Mouse (Mus musculus): ENCODE data around the gene Tomm22. TPM values are rescaled to one million over a fixed set of nuclear protein-coding genes. Genes with fewer than 3 reads are reported as not detected.

Tomm22 gene
- polyA plus RNA-seq, 1 experiment from 2014 or later = 207 TPM

- no peak overlapping the region for H3K27ac ChIP-seq (ENCODE audit: low read depth, low read length)
- no peak overlapping the region for H3K4me3 ChIP-seq (ENCODE audit: low read depth, low read length)
- H3K4me2 ChIP-seq (replicated peaks; ENCODE audit: low read depth) = no peak overlapping the region
- TF ChIP-seq CTCF (IDR thresholded peaks at IDR 0.05; ENCODE audit: low read depth) = peak; percentile 63
- WGBS = 73% methylated on average over 4 of the region's 4 CpGs
- no peaks in the 10 kb centered on the region for H3K27me3 ChIP-seq (replicated peaks; ENCODE audit: control insufficient read depth, insufficient read depth, low read length)
- H3K9ac ChIP-seq (ENCODE audit: low read depth, low read length) = no peak overlapping the region
- no peaks in the 10 kb centered on the region for H3K4me1 ChIP-seq (replicated peaks; ENCODE audit: control insufficient read depth, insufficient read depth, low read length)
- H3K36me3 ChIP-seq (ENCODE audit: control insufficient read depth, insufficient read depth) = no peaks in the 10 kb centered on the region
- no peak for ATAC-seq
- no peaks in the 10 kb centered on the region for H3K9me3 ChIP-seq (ENCODE audit: control insufficient read depth)
Observed at GRCm38 (mm10) chr15:79651481-79651880, 19.2 kb upstream of the Tomm22 start.

GRCm38 (mm10) chr15:79656451-79656850 is 14.2 kb upstream of the Tomm22 start:
- no peaks in the 10 kb centered on the region for H3K27me3 ChIP-seq (replicated peaks; ENCODE audit: control insufficient read depth, insufficient read depth, low read length)
- H3K9me3 ChIP-seq (ENCODE audit: control insufficient read depth) = no peaks in the 10 kb centered on the region
- no peaks in the 10 kb centered on the region for H3K4me1 ChIP-seq (replicated peaks; ENCODE audit: control insufficient read depth, insufficient read depth, low read length)
- no peaks in the 10 kb centered on the region for H3K36me3 ChIP-seq (ENCODE audit: control insufficient read depth, insufficient read depth)
- no peak overlapping the region for H3K9ac ChIP-seq (ENCODE audit: low read depth, low read length)
- ATAC-seq = no peak
- no peak overlapping the region for H3K4me3 ChIP-seq (ENCODE audit: low read depth, low read length)
- no peak for TF ChIP-seq CTCF (IDR thresholded peaks at IDR 0.05; ENCODE audit: low read depth)
- no peak overlapping the region for H3K27ac ChIP-seq (ENCODE audit: low read depth, low read length)
- WGBS = 83% methylated on average over 14 of the region's 14 CpGs
- H3K4me2 ChIP-seq (replicated peaks; ENCODE audit: low read depth) = no peak overlapping the region

GRCm38 (mm10) chr15:79657837-79658530 is 12.7 kb upstream of the Tomm22 start:
- Histone ChIP-seq H3K27me3 (replicated peaks; ENCODE audit: control insufficient read depth, insufficient read depth, low read length) (no peaks in the 10 kb centered on the region), H3K4me2 (replicated peaks; ENCODE audit: low read depth) (peak overlapping the region; percentile 97), H3K36me3 (ENCODE audit: control insufficient read depth, insufficient read depth) (peaks cover 8% of the 10 kb centered on the region; the same call in 1 of the 2 replicates), H3K9ac (ENCODE audit: low read depth, low read length) (peak overlapping the region; percentile 80), H3K27ac (ENCODE audit: low read depth, low read length) (peak overlapping the region; percentile 87), H3K9me3 (ENCODE audit: control insufficient read depth) (no peaks in the 10 kb centered on the region), H3K4me1 (replicated peaks; ENCODE audit: control insufficient read depth, insufficient read depth, low read length) (no peaks in the 10 kb centered on the region), H3K4me3 (ENCODE audit: low read depth, low read length) (peak overlapping the region; percentile 71)
- 2% methylated on average over 16 of the region's 16 CpGs for WGBS
- peak; percentile 72 for TF ChIP-seq CTCF (IDR thresholded peaks at IDR 0.05; ENCODE audit: low read depth)
- peak; percentile 1; the same call in 1 of the 2 replicates for ATAC-seq

GRCm38 (mm10) chr15:79658531-79659375 is 11.9 kb upstream of the Tomm22 start, which contains the start of the genes Fam227a and Cby1:
Gene Fam227a, minus strand, starts transcription at chr15:79658956.
Gene Cby1, plus strand, starts transcription at chr15:79659199.
- TF ChIP-seq CTCF (IDR thresholded peaks at IDR 0.05; ENCODE audit: low read depth) = no peak
- peaks cover 8% of the 10 kb centered on the region; the same call in 1 of the 2 replicates for H3K36me3 ChIP-seq (ENCODE audit: control insufficient read depth, insufficient read depth)
- no peaks in the 10 kb centered on the region for H3K9me3 ChIP-seq (ENCODE audit: control insufficient read depth)
- ATAC-seq = peak; percentile 89
- under 1% methylated on average over 55 of the region's 55 CpGs for WGBS
- H3K4me1 ChIP-seq (replicated peaks; ENCODE audit: control insufficient read depth, insufficient read depth, low read length) = no peaks in the 10 kb centered on the region
- H3K4me3 ChIP-seq (ENCODE audit: low read depth, low read length) = peak within 1 kb of the TSS; percentile 71
- peak within 1 kb of the TSS; percentile 87 for H3K27ac ChIP-seq (ENCODE audit: low read depth, low read length)
- H3K9ac ChIP-seq (ENCODE audit: low read depth, low read length) = peak within 1 kb of the TSS; percentile 80
- H3K4me2 ChIP-seq (replicated peaks; ENCODE audit: low read depth) = peak within 1 kb of the TSS; percentile 97
- H3K27me3 ChIP-seq (replicated peaks; ENCODE audit: control insufficient read depth, insufficient read depth, low read length) = no peaks in the 10 kb centered on the region

GRCm38 (mm10) chr15:79661852-79662251 is 8.8 kb upstream of the Tomm22 start:
- no peak for ATAC-seq
- H3K9ac ChIP-seq (ENCODE audit: low read depth, low read length) = no peak overlapping the region
- H3K36me3 ChIP-seq (ENCODE audit: control insufficient read depth, insufficient read depth) = peaks cover 14% of the 10 kb centered on the region; the same call in 1 of the 2 replicates
- no peaks in the 10 kb centered on the region for H3K9me3 ChIP-seq (ENCODE audit: control insufficient read depth)
- no peak overlapping the region for H3K27ac ChIP-seq (ENCODE audit: low read depth, low read length)
- no peaks in the 10 kb centered on the region for H3K27me3 ChIP-seq (replicated peaks; ENCODE audit: control insufficient read depth, insufficient read depth, low read length)
- no peak overlapping the region for H3K4me3 ChIP-seq (ENCODE audit: low read depth, low read length)
- no peaks in the 10 kb centered on the region for H3K4me1 ChIP-seq (replicated peaks; ENCODE audit: control insufficient read depth, insufficient read depth, low read length)
- H3K4me2 ChIP-seq (replicated peaks; ENCODE audit: low read depth) = no peak overlapping the region
- 77% methylated on average over 4 of the region's 4 CpGs for WGBS
- TF ChIP-seq CTCF (IDR thresholded peaks at IDR 0.05; ENCODE audit: low read depth) = peak; percentile 64

GRCm38 (mm10) chr15:79664666-79665065 is 6.0 kb upstream of the Tomm22 start:
- no peak overlapping the region for H3K4me2 ChIP-seq (replicated peaks; ENCODE audit: low read depth)
- no peak overlapping the region for H3K9ac ChIP-seq (ENCODE audit: low read depth, low read length)
- no peaks in the 10 kb centered on the region for H3K4me1 ChIP-seq (replicated peaks; ENCODE audit: control insufficient read depth, insufficient read depth, low read length)
- no peak overlapping the region for H3K27ac ChIP-seq (ENCODE audit: low read depth, low read length)
- TF ChIP-seq CTCF (IDR thresholded peaks at IDR 0.05; ENCODE audit: low read depth) = no peak
- WGBS = 93% methylated on average over 8 of the region's 8 CpGs
- H3K9me3 ChIP-seq (ENCODE audit: control insufficient read depth) = no peaks in the 10 kb centered on the region
- no peak overlapping the region for H3K4me3 ChIP-seq (ENCODE audit: low read depth, low read length)
- peaks cover 14% of the 10 kb centered on the region; the same call in 1 of the 2 replicates for H3K36me3 ChIP-seq (ENCODE audit: control insufficient read depth, insufficient read depth)
- no peak for ATAC-seq
- no peaks in the 10 kb centered on the region for H3K27me3 ChIP-seq (replicated peaks; ENCODE audit: control insufficient read depth, insufficient read depth, low read length)

Data from intestine, postnatal 0 days (tissue).